Mouse (Mus musculus) left cerebral cortex, adult 18-20 months (tissue): ENCODE data around the gene Tmtc2. TPM values are rescaled to one million over a fixed set of nuclear protein-coding genes. Genes with fewer than 3 reads are reported as not detected.
A peak's percentile ranks its signal among the peaks of the same experiment; 100 is the strongest.

Source experiments
- DNase-seq, 2 experiments: peaks; one replicate each; pipeline ENCODE4 v3.0.0; 2021 to 2022; ENCODE audit warnings: low spot score in 2 of 2, mixed read lengths in 1 of 2
- total RNA-seq, 2 experiments: library from RNA; stranded (reverse); gene quantifications; 2 replicates each; pipeline ENCODE4 v1.2.3; 2021

The Tmtc2 gene
- total RNA-seq, 2 experiments from 2014 or later, result 9.7 to 11.0 TPM

DNA sequence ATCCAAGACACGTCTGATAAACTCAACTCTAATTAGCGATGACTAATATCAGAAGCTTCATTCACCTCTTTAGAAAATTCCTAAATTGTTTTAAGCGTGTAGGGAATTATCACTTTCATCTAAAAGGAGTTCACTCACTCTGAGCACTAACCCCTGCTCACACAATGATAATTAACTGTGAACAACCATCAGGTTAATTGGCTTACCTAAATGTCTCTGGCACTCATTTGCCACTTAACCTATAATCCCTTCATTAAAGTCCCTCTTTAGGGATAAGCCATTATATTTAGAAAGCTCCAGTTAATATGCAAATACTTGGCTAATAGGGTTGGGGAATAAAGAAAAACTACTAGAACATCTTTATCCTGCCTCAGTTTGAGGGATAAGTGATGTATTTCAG is 151.1 kb downstream of the Tmtc2 start:
- DNase-seq, result no peak

DNA sequence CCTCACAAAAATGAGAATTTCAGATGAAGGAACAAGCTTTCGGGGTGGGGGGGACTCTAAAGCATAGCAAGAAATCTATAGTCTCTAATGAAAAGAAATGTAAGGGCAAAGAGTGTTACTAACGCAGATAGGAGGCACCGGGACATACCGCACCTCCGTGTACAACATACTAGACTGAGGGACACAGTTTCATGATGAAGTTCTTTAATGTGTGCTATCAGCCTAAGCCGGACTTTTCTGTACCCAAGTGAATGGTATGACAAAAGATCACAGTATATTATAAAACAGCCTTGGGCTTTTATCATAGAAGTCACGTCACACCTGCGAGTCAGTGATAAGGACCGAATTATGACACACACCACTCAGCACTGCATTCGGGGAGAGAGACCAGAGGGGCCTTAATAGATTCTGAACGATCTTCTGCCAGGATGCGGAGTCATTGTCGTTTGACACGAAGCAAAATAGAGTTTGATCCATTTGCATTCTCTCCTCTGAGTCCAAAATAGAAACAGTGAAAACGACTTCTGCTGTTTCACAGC is 156.3 kb downstream of the Tmtc2 start:
- no peak for DNase-seq

DNA sequence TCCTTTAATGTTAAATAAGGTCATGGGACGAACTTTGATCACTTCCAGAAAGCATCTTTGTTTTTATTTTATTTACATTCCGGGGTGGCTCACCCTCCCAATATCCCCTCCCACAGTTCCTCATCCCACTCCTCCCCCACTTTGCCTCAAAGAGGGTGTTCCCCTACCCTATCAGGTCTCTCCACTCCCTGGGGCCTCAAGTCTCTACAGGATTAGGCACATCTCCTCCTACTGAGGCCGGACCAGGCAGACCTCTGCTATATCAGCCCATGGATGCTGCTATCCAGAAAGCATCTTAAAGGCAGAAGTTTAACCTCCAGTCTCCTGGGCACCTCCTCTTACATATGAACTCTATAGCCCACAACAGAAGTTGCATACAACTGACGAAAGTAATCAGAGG is 157.7 kb downstream of the Tmtc2 start:
- no peak for DNase-seq

DNA sequence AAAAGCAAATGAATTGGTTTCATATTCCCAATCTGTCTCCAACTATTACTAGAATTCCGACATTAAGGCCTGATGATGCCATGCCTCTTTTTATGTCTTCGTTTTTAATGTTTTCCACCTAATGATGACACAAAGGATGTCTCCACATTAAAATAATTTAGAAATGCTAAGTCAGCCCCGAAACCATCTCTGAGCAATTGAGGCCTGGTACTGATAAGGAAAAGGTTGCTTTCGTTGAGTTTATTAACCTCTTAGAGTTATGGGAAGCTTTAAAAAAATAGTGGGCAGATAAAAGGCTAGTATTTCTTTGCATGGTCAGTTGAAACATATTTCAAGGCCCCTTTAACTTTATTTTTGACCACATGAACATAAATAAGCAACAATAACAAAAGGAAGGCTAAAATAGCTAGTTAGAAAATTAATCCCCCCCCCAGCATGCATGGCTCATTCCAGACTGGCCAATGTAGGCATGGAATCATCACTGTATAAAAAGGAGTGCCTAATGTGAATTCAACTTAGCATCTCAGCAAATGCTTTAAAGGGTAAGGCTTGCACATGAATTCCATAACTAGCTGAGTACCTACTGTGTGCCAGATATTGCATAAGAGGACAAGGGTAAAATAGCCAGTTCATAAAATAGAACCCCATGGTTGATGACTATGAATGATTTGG is 168.3 kb downstream of the Tmtc2 start:
- no peak for DNase-seq

DNA sequence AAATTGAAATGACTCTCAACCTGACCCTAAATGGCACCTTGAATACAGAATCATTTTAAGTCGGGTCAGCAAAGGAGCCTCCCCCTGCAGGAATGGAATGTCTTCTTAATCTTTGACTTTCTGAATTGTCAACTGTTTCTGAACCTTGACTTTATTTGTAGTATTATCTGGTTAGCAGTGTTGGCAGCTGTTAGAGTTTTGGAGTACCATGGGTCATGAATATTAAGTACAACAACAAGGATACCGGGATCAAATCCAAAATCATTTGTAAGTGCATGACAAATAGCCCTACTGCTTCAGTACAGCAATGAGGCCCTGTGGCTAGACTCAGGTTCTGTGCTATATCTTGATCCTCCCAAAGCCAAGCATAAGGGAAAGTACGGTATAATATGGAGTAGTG is 170.3 kb downstream of the Tmtc2 start:
- no peak for DNase-seq

DNA sequence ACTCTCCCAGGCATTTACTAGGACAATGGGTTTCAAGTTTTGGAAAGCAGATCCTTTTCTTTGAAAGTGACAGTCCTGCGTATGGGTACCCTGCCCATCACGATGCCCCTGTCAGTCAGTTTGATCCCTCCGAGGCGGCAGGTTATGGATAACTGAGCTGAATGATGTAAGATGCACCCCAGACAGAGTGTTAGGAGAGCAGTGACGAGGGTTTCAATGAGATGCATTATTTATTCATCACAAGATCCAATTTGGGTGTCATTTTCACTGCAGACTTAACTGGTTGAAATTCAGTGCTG is 171.8 kb downstream of the Tmtc2 start:
- DNase-seq, result no peak

DNA sequence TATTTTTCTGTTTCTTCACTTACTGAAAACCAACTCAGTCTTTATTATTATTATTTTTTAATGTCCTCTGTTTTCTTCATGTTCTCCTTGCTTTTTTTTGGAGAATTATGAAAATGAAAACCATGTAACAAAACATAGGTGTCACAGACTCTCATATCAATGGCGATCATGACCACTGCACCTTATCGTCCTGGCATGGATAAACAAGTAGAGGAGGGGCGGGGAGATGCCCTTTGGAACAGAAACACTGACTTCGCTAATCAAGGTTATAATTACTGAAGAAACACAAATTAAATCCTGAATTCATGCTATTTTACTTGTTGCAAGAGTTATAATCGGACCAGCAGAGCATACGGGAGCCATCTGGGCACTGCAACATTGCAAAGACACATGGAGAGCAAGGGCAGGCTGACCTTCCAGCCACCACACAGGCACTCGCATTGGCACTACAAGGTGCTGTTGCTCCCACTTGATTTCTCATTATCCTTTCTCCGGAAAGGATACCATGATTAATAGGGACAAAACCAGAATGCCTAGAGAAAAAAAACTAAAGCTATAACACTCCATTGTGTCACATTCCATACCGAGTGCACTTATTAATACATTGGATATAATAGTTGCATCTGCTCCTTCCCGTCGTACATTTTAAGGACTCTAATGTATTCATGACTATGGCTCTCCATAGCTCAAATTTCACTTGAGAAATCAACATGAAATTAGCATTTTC is 172.3 kb downstream of the Tmtc2 start:
- DNase-seq, result no peak

DNA sequence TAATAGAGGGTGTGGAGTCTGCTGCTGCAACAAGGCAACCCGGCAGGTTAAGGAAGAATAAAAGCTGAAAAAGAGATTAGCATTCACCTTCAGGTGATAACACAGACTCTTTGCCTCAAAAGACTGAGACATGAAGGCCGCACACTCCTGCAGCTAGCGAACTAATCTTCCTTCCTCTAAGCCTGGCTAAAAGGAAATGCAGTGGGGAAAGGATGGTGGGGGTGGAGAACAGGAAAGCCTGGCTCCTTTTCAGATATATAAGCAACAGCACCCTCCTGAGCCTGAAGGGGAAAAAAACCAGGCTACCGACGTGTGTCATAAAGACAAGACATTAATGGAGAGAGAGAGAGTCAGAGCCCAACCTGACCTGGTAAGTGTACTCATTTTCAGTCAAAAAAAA is 174.9 kb downstream of the Tmtc2 start:
- DNase-seq, result peak in 1 of 2 experiments; percentile 13

DNA sequence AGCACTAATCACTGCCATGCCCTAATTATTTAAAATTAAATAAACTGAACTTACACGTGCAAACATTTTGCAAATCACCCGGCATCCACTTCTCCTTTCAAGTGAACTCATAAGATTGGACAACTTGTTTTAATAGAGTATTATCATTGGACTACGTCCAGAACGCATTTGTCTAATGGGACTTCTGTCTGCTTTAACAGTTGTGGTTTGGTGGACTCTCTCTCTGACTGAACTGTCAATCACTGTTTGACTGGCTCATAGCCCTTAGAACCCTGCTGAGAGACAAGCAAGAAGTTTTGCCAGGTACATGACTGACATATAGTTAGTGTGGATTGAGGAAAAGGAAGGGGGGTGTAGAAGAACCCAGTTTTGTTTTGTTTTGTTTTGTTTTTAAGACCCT is 190.2 kb downstream of the Tmtc2 start:
- DNase-seq, result no peak

DNA sequence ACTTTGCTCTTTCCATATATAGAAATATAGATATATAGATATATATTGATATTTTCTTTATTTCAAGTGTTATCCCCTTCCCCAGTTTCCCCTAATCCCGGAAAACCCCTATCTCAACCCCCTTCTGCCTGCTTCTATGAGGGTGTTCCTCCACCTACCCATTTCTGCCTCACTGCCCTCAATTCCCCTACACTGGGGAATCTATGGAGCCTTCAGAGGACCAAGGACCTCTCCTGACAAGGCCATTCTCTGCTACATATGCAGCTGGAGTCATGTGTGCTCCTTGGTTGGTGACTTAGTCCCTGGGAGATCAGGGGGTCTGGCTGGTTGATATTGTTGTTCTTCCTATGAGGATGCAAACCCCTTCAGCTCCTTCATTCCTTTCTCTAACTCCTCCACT is 192.5 kb downstream of the Tmtc2 start:
- no peak for DNase-seq

DNA sequence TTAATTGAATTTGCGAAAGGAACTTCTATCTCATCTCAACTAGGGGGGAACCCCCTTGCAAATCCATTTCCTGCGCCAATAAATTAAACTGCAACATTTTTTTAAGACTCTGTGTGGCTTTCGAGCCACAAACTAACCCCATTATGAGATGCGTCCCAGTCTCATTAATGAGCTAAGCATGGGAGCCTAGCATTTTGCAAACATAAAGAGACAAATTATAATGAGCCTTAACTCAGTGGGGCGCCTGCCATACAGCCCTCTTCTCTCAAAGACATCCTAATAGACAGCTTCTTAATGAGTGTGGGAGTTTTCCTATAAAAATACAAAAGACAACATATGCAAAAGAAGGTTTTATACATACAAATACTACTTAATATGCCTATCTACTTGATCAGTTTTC is 193.0 kb downstream of the Tmtc2 start:
- DNase-seq, result no peak

DNA sequence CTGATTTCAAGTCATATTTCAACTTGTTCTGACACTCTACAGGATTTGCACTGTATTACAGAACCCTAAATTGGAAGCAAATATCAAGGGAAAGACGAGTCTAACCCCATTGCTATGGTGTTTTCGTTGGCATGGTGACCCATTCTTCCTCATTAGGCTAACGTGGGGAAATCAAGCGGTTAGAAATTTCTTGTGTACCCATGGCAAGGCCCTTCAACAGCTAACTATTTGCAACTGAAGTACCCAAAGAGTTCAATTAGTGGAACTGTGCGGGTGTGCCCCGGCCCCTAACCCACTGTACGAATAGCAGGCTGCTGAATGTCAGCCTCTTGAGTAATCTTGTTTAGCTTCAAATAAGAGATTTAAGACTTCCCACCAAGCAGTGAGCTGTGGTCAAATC is 193.7 kb downstream of the Tmtc2 start:
- no peak for DNase-seq

DNA sequence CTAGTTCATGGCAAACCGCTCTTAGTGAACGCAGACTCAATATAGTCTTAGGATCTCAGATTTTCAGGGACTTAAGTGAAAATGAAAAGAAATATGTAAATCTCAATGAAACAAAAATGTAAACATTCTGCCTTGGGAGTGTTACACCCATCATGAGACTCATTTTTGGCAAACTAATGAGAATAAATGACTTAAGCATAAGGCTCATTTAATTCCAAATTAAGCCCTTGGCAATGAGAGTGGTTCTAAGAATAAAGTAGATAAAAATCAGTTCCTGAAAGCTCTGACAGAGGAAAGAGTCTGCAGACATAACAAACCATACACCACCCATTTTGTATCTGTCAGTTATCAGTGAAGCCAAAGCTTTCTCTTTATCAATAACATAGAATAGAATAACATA is 196.5 kb downstream of the Tmtc2 start:
- no peak for DNase-seq

DNA sequence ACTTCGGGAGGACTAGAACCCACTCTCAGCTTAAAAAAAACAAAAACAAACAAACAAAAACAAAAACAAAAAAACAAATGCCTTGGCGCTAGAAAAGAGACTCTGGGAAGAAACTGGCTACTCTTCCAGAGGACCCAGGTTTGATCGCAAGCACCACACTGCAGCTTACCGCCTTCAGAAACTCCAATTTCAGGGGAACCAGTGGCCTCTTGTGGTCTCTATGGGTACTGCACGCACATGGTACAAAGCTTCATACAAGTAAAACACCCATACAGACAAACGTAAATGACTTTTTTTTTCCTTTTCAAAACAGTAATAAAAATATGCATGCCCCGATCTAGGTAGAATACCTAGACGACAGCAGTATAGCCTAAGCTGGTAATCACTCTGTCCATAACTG is 201.0 kb downstream of the Tmtc2 start:
- no peak for DNase-seq

DNA sequence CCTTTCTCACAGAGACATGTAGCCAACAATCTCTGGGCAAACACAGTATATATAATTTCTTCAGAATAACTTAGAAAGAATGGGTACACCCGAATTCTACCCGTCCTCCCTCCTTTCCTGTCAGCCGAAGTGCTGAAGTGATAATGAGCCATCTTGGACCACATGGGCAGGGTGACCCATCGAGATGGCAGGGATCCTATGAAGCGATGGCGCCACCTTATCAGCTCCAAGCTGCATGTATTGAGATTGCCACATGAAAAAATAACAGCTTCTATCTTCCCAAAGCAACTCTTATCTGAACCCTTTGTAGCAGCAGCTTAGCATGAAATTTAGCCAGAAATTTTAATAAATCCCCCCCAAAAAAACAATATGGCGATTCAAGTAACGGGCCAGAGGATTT is 206.0 kb downstream of the Tmtc2 start:
- no peak for DNase-seq

DNA sequence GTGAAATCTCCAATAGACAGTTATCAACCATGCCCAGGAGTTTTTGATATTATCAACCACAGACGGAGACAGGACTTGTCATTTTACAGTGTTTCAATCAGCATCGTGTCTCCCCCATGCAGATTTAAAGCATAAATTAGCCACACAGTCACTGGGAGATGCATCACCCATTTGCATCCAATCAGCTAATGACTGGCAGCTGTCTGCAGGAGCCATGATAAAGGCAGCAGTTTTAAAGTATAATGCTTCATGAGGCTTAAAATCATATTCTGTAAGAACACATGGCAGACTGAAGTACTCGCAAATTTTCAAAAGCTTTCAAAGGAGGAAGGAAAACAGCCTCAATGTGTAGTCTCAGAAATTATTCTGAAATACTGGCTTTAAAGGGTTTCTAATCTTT is 209.8 kb downstream of the Tmtc2 start:
- DNase-seq, result no peak

DNA sequence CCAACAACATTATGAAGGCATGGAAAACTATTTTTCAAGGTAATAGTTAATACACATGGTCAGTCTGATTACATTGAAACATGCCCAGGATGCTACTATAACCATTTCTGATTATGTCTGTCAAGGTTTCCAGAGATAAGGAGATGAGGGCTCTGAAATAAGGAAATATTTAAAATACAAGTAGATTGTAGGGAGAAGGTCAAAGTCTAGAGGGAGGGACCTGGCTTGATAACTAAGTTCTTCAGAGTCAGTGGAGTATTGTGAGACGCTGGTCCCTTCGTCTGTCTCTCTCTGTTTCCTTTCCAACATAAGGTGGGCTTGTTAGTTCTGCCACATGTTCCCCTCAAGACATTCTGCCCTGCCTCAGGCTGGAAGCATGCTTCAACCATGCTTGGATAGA is 223.9 kb downstream of the Tmtc2 start:
- no peak for DNase-seq

DNA sequence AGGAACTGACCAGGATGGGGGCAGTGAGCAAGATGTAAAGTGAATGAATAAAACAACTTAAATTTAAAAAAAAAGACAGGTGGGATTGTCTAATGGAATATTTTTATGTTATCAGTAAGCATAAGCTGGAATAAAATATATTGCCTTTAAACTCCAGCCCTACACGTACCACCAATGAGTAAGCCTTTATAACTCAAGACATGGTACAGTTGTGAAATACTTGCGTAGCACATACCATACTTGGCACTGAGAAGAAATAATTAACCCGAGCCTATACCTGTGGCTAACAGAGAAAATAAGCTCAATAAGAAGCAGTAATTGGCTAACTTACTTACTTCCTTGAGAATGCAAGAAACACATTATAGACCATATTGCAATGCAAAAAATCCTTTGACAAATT is 228.3 kb downstream of the Tmtc2 start:
- DNase-seq, result no peak

DNA sequence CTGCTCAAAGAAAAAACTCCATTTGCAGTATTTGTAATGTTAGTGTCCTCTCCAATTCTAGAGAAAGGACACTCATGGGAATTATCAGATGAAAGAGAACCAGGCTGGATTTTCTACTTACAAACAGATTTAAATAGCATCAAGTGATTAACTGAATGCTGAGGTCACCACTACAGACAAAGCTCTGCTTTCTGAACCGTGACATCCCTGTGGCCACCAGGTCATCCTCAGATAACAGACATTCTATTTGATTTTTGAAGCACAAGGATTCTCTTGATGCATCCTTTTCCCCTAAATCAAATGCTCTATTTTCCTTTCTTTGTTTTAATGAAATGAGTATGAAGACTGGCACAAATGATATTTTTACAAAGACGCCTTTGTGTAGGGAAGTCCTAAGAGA is 241.4 kb downstream of the Tmtc2 start:
- DNase-seq, result no peak

DNA sequence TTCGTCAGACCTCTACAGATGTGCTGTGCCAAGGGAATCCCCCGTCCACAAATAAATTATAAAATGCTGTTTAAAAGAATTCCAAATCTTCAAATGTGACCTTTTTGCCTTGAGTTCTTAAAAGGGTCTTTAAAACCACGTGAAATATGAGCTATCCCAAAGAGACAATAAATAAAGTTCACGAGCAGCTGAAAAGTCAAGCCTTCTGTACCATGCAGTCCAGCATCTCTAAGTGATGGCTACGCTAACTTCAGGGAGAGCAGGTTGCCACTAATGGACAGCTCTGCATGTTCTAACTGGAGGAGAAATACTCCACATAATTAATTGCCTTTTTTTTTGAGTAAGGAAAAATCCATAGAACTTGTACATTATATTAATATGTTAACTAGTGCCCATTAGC is 243.9 kb downstream of the Tmtc2 start:
- no peak for DNase-seq

DNA sequence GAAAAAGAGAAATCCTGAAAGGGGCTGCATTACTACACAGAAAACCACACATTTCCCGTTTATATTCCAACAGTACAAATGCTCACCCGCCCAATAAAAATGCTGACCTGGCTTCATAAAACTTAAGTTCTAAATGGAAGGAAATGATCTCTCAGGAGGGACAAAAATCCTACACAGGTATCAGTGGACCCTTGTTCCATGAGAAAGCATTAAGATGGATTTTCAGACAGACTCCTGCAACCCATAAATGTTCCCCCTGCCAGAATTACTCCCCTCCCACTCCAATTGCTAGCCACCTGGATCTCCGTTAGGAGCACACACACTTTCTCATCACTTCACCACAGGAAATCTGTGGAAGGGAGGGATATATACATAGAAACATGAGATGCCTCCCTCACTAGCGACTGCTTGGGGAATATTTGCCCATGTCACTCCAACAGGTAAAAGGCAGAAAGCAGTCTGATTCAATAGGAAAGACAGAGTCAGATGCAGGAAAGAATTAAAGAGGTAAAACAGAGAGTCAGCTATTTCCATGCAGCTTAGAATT is 250.5 kb downstream of the Tmtc2 start:
- DNase-seq, result no peak

DNA sequence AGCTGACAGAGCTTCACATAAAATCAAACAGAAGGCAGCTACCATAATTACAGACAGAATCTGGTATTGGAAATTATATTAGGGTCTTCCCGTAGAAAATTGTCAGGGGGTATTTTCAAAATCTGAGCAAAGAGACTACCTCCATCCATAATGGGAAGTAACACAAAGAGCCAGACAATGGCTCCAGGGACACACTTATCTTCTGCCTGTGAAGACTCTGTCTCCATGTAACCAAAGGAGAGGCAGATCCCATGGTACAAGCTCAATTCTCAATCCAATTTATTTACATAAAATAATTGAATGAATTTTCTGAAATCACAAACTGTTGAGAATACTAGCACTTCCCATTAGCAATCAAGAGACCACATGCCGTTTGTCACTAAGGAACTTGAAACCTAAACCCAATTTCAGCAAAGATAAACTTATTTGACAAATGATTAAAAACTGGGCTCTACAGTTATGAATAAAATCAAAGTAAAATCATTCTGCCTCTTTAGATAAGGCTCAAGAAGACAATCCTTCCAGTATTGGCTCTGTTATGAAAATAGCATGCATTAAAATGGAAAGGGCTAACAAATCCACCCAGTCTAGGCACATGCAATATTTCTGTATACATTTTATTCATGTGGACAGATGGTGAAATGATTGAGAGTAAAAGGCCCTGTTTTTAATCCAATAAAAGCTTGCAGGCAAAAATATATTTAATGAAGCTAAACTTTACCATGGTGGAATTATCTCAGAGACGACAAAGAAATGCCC is 254.8 kb downstream of the Tmtc2 start:
- DNase-seq, result no peak
